In the genomic region with DNA sequence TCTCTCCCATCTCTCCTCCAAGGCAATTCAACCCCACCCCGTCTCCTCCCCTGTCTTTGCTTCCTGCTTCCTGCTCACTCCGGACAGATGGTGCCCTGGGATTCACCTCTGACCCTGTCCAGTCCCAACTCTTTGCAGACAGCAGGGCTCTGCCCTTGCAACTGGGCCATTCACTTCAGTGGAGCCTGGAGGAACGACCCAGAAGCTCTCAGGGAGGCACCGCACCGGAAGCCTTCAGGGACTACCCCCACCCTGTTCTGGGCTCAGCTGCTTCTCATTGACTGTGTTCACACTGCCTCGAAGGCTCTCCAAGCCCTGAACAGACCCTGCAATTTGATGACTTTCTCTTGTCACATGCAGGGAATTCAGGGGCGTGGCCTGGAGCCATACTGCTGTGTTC, we compare ENCODE assay signal across 10 mouse cellular contexts.
DNase-seq lines count a peak whose midpoint lies in the region; ATAC-seq lines count a peak whose summit lies in the region.
"Had no signal": no experiment of that assay in that cellular context is flagged by ENCODE, and none has a peak within 500 bp of the region (broad histone marks: within the 10 kb centered on the region; RNA-seq: fewer than 3 reads in every experiment).

No protein-coding gene starts in this region.

- WGBS in hindbrain, embryonic 12.5 days, result 23% methylated on average over 7 of the region's 7 CpGs
- WGBS in limb, embryonic 11.5 days, result 8% methylated on average over 7 of the region's 7 CpGs

- no peak overlapping the region for H3K4me2 ChIP-seq in hindbrain, embryonic 12.5 days (replicated peaks)
- no peak overlapping the region for H3K4me2 ChIP-seq in limb, embryonic 11.5 days (ENCODE audit: low read depth, severe bottlenecking)

- no peak overlapping the region for H3K9ac ChIP-seq in hindbrain, embryonic 12.5 days
- no peak overlapping the region for H3K9ac ChIP-seq in limb, embryonic 11.5 days (ENCODE audit: low read length)

- H3K4me3 ChIP-seq in hindbrain, embryonic 12.5 days, result no peak overlapping the region
- no peak overlapping the region for H3K4me3 ChIP-seq in limb, embryonic 11.5 days (ENCODE audit: low read depth, low read length)
- H3K4me3 ChIP-seq: erythroblast, embryonic 14.5 days had no signal

- no peaks in the 10 kb centered on the region for H3K9me3 ChIP-seq in hindbrain, embryonic 12.5 days (replicated peaks)
- no peaks in the 10 kb centered on the region for H3K9me3 ChIP-seq in limb, embryonic 11.5 days (ENCODE audit: control insufficient read depth, low read length)

- no peaks in the 10 kb centered on the region for H3K36me3 ChIP-seq in hindbrain, embryonic 12.5 days
- no peaks in the 10 kb centered on the region for H3K36me3 ChIP-seq in limb, embryonic 11.5 days (ENCODE audit: control insufficient read depth, insufficient read depth, low read length)

- peak; percentile 23; the same call in 1 of the 2 replicates for ATAC-seq in hindbrain, embryonic 12.5 days (ENCODE audit: low FRiP score)
- ATAC-seq in limb, embryonic 11.5 days (ENCODE audit: insufficient number of reproducible peaks, low FRiP score, low TSS enrichment, low read depth), result no peak
- ATAC-seq in frontal cortex, adult (ENCODE audit: low TSS enrichment), result no peak

- peaks cover 46% of the 10 kb centered on the region for H3K4me1 ChIP-seq in hindbrain, embryonic 12.5 days
- H3K4me1 ChIP-seq in limb, embryonic 11.5 days (ENCODE audit: control insufficient read depth, insufficient read depth, low read length), result peaks cover 2% of the 10 kb centered on the region; the same call in 1 of the 2 replicates

- DNase-seq in heart, adult 11 months, result peak; percentile 84
- no peak for DNase-seq in heart, postnatal 4 days
- DNase-seq in R1 (ENCODE audit: low read depth, low spot score), result peak; percentile 76
- DNase-seq in limb, embryonic 11.5 days (ENCODE audit: low spot score), result peak; percentile 27
- no peak for DNase-seq in right cerebral cortex, adult 2 months (ENCODE audit: low spot score in 2 of 2)
- no peak for DNase-seq in lung, adult 18-20 months
- DNase-seq: cerebellum, adult 11-12 months had no signal

- no peak overlapping the region for H3K27ac ChIP-seq in hindbrain, embryonic 12.5 days
- H3K27ac ChIP-seq in limb, embryonic 11.5 days (replicated peaks; ENCODE audit: low read depth, low read length), result no peak overlapping the region

- H3K27me3 ChIP-seq in hindbrain, embryonic 12.5 days, result no peaks in the 10 kb centered on the region
- H3K27me3 ChIP-seq in limb, embryonic 11.5 days (ENCODE audit: control insufficient read depth, insufficient read depth, low read length), result no peaks in the 10 kb centered on the region

Comparison
In these comparisons a context has a peak if more than half of its experiments do, and no peak if none do; other contexts are left out.
1. DNase-seq: peak in heart, adult 11 months (single experiment), R1 (single experiment) and limb, embryonic 11.5 days (single experiment); none in heart, postnatal 4 days (single experiment), right cerebral cortex, adult 2 months (0 of 2) and lung, adult 18-20 months (0 of 2).